Mouse (Mus musculus) testis, adult 2 months (tissue): Measurements from ENCODE around the gene Amhr2.

Source experiments
- CTCF ChIP-seq: fragments of 200-500 bp; IDR thresholded peaks from 2 replicates; pipeline ENCODE4 v1.5.1; 2012; ENCODE audit warnings: low read depth, mild to moderate bottlenecking, inconsistent platforms, low read length, moderate library complexity; ENCODE audit not compliant: control insufficient read depth, insufficient read depth, insufficient replicate concordance
- POLR2A ChIP-seq: fragments of 200-500 bp; IDR thresholded peaks from 2 replicates; pipeline ENCODE4 v1.6.1; 2012; ENCODE audit warnings: low read depth, mild to moderate bottlenecking, inconsistent platforms, low read length, moderate library complexity; ENCODE audit not compliant: control insufficient read depth

DNA sequence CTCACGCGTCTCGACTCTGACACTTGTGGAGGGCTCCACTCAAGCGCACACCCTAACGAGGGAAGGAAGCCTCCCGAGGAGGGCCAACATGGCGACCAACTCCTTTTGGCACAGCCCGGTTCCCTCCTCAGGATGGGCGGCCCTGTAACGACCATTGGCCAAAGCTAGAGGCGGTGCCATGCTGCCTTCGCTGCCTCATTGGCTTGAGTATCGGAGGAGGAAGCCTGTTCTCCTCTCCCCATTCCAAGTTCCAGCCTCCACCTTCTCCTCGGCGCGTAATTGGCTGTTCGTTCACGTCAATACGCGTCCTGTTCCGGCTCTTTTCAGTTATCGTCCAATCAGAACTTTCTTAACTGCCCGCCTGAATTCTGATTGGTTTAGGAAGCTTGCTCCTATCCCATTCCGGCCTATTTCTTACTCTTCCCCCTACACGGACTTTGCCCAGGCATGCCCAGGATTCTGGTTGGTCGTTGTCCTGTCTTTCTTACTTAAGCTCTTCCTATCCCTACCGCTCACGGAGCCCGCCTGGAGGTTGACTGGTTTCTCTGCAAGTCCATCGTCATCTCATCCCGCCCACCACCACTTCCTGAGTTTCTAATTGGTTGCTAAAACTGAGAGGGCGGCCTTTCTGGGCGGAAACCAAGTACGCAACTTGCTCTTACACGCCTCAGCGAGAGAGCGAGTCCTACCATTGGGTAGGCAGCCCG is 39.5 kb upstream of the Amhr2 start, which contains the start of gene Sp1:
- TF ChIP-seq POLR2A, result peak; percentile 99
- TF ChIP-seq CTCF, result no peak
